Mouse (Mus musculus): Measurements from ENCODE around the gene Nphs1.

The Nphs1 gene

GRCm38 (mm10) chr7:30457629-30458330 lies at the start of gene Nphs1, which contains the start of gene Kirrel2:
TSS of gene Nphs1 (plus strand) at chr7:30458315.
TSS of gene Kirrel2 (minus strand) at chr7:30457690.
- DNase-seq (ENCODE audit: low spot score): no peak

- DNase-seq (ENCODE audit: low spot score): no peak
Observed at GRCm38 (mm10) chr7:30408639-30409038, 49.5 kb upstream of the Nphs1 start.

GRCm38 (mm10) chr7:30409789-30410188 lies 48.3 kb upstream of the Nphs1 start:
- DNase-seq (ENCODE audit: low spot score): no peak

- DNase-seq (ENCODE audit: low spot score): no peak
Observed at GRCm38 (mm10) chr7:30411023-30411422, 47.1 kb upstream of the Nphs1 start.

- DNase-seq (ENCODE audit: low spot score): no peak
Observed at GRCm38 (mm10) chr7:30412735-30413147, 45.4 kb upstream of the Nphs1 start.

- DNase-seq (ENCODE audit: low spot score): no peak
Observed at GRCm38 (mm10) chr7:30413596-30413995, 44.5 kb upstream of the Nphs1 start, which contains the start of gene Tyrobp. TSS of gene Tyrobp (plus strand) at chr7:30413760.

GRCm38 (mm10) chr7:30417856-30418255 lies 40.3 kb upstream of the Nphs1 start:
- DNase-seq (ENCODE audit: low spot score): no peak

GRCm38 (mm10) chr7:30419561-30420499 lies 38.3 kb upstream of the Nphs1 start, which contains the start of gene Hcst:
TSS of gene Hcst (minus strand) at chr7:30419854.
- DNase-seq (ENCODE audit: low spot score): no peak

GRCm38 (mm10) chr7:30420673-30421072 lies 37.4 kb upstream of the Nphs1 start:
- no peak for DNase-seq (ENCODE audit: low spot score)

- DNase-seq (ENCODE audit: low spot score): peak; percentile 48
Observed at GRCm38 (mm10) chr7:30421175-30421889, 36.8 kb upstream of the Nphs1 start, which contains the start of gene Nfkbid. TSS of gene Nfkbid (plus strand) at chr7:30421732.

- DNase-seq (ENCODE audit: low spot score): peak; percentile 78
Observed at GRCm38 (mm10) chr7:30421890-30422435, 36.2 kb upstream of the Nphs1 start.

- no peak for DNase-seq (ENCODE audit: low spot score)
Observed at GRCm38 (mm10) chr7:30422560-30422959, 35.6 kb upstream of the Nphs1 start.

GRCm38 (mm10) chr7:30423071-30423641 lies 35.0 kb upstream of the Nphs1 start:
- DNase-seq (ENCODE audit: low spot score): no peak

GRCm38 (mm10) chr7:30429327-30429726 lies 28.8 kb upstream of the Nphs1 start:
- no peak for DNase-seq (ENCODE audit: low spot score)

- no peak for DNase-seq (ENCODE audit: low spot score)
Observed at GRCm38 (mm10) chr7:30430191-30430590, 27.9 kb upstream of the Nphs1 start.

- no peak for DNase-seq (ENCODE audit: low spot score)
Observed at GRCm38 (mm10) chr7:30431793-30432192, 26.3 kb upstream of the Nphs1 start.

GRCm38 (mm10) chr7:30434238-30434637 lies 23.9 kb upstream of the Nphs1 start:
- DNase-seq (ENCODE audit: low spot score): peak; percentile 63

GRCm38 (mm10) chr7:30434701-30435100 lies 23.4 kb upstream of the Nphs1 start:
- DNase-seq (ENCODE audit: low spot score): no peak

GRCm38 (mm10) chr7:30435156-30435555 lies 23.0 kb upstream of the Nphs1 start:
- DNase-seq (ENCODE audit: low spot score): no peak

- DNase-seq (ENCODE audit: low spot score): no peak
Observed at GRCm38 (mm10) chr7:30436879-30437278, 21.2 kb upstream of the Nphs1 start.

- DNase-seq (ENCODE audit: low spot score): no peak
Observed at GRCm38 (mm10) chr7:30439734-30440133, 18.4 kb upstream of the Nphs1 start.

Data from ovary, postnatal 36 days (tissue).